Mouse (Mus musculus) thymus, postnatal 10 days (tissue): ENCODE results near the gene Elane.

ENCODE experiments used
- DNase-seq, 2 experiments: peaks; one replicate each; pipeline ENCODE4 v3.0.0; 2021; ENCODE audit warnings: low spot score in 2 of 2

Elane gene

DNA sequence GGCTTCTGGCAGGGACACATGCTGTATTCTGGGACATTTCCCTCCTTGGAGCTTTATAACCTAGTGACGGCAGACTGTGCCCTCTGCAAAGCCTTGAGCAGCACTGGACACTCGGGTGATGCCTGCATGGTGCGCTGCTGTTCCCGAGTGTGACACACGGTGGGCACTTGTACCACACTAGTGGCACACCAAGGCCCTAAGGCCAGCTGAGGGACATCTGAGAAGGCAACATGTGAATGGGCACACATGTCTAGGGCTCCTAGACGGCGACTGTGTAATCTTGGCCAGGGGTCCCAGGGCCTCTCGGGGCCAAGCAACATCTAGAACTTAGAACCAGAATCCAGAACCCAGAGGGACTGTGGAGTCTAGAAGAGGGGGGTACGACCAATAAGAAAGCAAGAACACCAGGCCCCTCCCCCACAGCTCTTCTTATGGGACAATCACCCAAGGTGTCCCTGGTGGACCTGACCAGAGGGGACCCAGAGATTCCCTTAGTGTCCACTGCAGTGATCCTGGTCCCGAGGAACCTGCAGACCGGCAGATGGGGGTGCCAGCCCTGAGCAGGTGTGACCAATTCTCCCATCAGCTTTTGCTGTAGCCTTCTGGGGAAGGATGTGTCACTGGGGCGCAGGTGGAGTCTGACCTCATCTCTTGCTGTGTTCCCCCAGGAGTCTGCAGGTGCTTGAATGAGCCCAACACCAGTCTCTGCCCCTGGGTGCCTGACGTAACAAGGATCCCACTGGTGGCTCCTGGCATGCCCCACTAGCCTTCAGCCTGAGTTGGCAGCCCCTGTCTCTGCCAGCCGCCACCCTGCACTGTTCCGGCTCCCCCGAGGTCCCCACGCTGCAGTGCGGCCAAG is 44.1 kb downstream of the Elane start:
- no peak for DNase-seq

GRCm38 (mm10) chr10:79930826-79931186 is 44.8 kb downstream of the Elane start:
- DNase-seq, result no peak

DNA sequence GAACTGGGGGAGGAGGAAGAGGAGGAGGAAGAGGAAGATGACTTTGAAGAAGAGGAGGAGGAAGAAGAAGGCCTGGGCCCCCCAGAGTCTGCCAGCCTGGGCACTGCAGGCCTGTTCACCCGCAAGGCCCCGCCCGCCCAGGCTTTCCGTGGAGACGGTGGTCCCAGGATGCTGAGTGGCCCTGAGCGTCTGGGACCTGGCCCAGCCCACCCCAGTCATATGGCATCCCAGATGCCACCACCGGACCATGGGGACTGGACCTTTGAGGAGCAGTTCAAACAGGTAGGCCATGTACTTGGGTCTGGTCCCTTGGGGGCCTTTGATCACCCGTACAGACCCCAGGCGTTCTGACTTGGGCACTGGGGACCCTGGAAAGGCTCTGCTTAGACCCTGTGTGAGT is 45.8 kb downstream of the Elane start:
- no peak for DNase-seq

DNA sequence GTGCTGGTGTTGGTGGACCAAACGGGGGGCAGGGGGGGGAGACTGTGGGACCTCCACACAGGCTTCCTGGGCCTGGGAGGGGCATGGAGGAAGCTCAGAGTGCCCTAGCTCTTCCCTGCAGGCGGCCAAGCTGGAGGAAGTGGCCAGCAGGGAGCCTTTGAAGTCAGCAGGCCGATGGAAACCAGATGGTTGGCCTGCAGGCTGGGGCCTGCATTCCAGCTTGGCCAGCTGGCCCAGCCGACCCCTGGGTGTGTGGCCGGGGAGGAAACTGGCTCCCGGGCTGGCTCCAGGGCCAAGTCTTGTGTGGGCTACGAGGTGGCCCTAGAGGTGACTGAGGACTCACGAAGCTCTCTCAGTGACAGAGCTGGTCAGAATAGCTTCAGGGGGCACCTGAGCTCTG is 46.7 kb downstream of the Elane start:
- DNase-seq, result no peak

DNA sequence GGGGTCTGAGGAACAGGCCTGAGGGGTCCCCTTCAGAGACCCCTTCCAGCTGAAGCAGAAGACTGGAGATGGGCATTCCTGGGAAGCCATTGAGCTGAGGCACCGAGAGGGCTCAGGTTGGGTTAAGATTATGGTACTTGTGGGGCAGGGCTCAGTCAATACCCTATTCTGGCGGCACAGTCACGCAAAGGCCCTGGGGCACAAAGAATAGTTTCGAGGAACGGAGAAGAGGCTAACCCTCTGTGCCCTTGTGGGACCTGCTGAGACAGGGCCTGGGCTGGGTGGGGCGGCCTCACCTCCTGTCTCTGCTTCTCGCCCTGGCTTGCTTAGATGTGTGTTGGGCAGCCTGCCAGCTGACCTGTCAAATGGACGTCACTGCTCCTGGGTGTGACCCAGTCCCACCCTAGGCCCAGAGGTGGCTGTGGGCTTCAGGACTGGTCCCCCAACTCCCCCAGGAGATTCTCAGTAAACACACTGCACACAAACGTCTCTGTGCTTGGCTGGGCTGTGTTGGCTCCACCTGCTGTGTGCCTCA is 47.2 kb downstream of the Elane start:
- DNase-seq, result no peak

- no peak for DNase-seq
Observed at GRCm38 (mm10) chr10:79933861-79934260, 47.8 kb downstream of the Elane start.

GRCm38 (mm10) chr10:79934272-79934721 is 48.2 kb downstream of the Elane start:
- DNase-seq, result no peak

DNA sequence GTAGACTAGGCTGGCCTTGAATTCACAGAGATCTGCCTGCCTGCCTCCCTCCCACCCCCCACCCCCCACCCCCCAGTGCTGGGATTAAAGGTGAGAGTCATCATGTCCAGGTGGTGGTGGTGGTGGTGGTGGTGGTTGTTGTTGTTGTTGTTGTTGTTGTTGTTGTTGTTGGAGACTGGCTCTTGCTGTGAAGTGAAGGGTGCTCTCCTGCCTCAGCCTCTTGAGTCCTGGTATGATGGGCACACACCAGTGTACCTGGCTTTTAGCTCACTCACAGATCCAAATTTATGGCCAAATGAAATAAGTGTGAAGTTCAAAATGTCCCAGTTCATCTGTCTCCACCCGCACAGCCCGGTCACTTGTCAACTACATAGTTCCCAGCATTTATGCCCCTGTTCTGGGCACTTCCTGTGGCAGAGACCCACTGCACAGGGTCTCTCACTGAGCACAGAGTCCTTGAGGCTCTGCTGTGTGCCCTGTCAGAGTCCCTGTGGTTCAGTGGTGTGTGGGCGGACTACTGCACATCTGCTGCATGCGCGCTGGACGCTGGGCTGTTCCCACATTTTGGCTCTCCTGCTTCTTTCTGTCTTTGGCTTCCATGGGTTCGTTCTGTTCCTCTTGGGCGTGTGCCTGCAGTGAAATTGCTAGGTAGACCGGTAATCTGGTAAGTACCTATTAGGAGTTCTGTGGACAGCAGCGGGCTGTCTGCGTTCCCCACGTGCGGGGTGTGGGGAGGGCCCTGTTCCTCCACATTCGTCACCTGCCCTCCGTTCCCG is 48.9 kb downstream of the Elane start:
- no peak for DNase-seq

DNA sequence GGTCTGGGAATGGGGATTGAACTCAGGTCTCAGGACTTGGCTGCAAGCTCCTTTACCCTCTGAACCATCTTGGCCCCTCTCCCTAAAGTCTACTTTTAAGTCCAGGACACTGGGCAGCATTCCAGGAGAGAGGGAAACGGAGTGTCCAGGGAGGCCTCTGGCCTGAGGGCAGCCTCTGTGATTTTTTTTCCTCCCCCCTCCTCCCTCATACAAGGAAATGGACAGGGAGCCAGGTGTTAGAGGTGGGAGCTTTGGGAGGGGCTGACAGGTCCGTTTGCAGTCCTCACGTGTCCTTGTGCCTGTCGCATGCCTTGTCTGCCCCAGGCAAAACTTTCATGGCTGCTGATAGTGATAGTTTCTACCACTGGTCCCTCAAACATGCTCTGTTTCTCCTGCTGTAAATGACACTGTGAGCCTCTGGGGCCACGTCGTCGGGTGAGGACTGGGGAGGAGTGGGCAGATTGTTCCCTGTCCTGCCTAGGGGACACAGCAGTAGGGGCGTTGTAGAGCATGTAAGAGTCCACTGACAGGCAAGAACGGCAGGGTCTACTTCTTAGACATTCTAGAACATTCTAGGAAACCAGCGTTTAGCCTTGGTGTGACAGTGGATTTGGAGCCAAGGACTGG is 50.4 kb downstream of the Elane start:
- no peak for DNase-seq

DNA sequence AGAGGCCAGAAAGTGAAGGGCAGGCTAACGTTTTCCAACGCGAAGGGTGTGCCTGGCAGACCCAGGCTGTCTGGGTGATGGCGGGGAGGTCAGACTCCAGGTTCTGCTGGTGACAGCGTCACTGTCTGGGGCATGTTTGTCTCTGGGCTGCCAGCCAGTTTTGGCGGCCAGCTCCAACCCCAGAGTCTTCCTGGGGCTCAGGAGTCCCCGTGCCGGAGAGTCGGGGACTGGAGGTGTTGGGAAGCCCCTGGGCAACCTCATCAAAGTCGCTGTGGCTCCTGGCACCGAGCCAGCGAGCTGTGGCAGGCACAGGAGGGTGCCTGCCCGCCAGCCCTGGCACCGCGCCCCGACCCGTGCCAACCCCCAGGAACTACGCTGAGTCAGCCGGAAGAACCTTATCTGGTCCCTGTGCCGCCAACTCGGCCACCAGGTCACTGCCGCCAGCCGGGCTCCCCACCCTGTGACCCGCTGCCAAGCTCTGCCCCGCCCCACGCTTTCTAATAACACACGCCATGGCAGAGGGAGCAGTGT is 50.9 kb downstream of the Elane start:
- peak; percentile 43 to 44 for DNase-seq
